Mouse (Mus musculus) forebrain, embryonic 11.5 days (tissue): Measurements from ENCODE around the gene Ksr1. TPM values are rescaled to one million over a fixed set of nuclear protein-coding genes. Genes with fewer than 3 reads are reported as not detected.

Source experiments
- ATAC-seq: fragments of 200-750 bp; cut with Nextera tagmentation; replicated peaks from 2 replicates; pipeline ENCODE4 v1.8.0; 2017; ENCODE audit warnings: moderate TSS enrichment; ENCODE audit not compliant: low FRiP score
- DNase-seq: peaks from one replicate; pipeline ENCODE4 v3.0.0-alpha.2; 2017; ENCODE audit warnings: low spot score
- H3K27ac ChIP-seq: fragments of 300-500 bp; sonication (generic); 2 replicates; pipeline ENCODE4 v1.5.1; 2014; ENCODE audit warnings: low read depth, low read length
- H3K27me3 ChIP-seq: fragments of 300-500 bp; sonication (generic); 2 replicates; pipeline ENCODE4 v1.6.1; 2014; ENCODE audit warnings: mild to moderate bottlenecking, low read length, mixed read lengths; ENCODE audit not compliant: control insufficient read depth, insufficient read depth
- H3K36me3 ChIP-seq: fragments of 300-500 bp; sonication (generic); 2 replicates; pipeline ENCODE4 v1.6.1; 2014; ENCODE audit warnings: mild to moderate bottlenecking, low read length, moderate library complexity, mixed read lengths; ENCODE audit not compliant: control insufficient read depth, insufficient read depth
- H3K4me1 ChIP-seq: fragments of 300-500 bp; sonication (generic); replicated peaks from 2 replicates; pipeline ENCODE4 v1.6.1; 2014; ENCODE audit warnings: low read length, mixed read lengths; ENCODE audit not compliant: control insufficient read depth, insufficient read depth
- H3K4me2 ChIP-seq: fragments of 300-500 bp; sonication (generic); 2 replicates; pipeline ENCODE4 v1.6.1; 2014; ENCODE audit warnings: low read depth, mild to moderate bottlenecking, low read length, moderate library complexity, mixed read lengths; ENCODE audit not compliant: severe bottlenecking
- H3K4me3 ChIP-seq: fragments of 300-500 bp; sonication (generic); 2 replicates; pipeline ENCODE4 v1.5.1; 2014; ENCODE audit warnings: low read depth, low read length
- H3K9ac ChIP-seq: fragments of 300-500 bp; sonication (generic); 2 replicates; pipeline ENCODE4 v1.6.1; 2014; ENCODE audit warnings: low read length
- H3K9me3 ChIP-seq: fragments of 300-500 bp; sonication (generic); 2 replicates; pipeline ENCODE4 v1.6.1; 2016; ENCODE audit warnings: low read length, mixed read lengths; ENCODE audit not compliant: control insufficient read depth
- WGBS: fragments of 180-500 bp; shearing (Covaris S2); extraction: QIAGEN DNeasy Blood & Tissue Kit; methylation state at CpG from one replicate; pipeline ENCODE4 v1.1.7; 2014; 5-methylcytosine and 5-hydroxymethylcytosine counted together
- polyA plus RNA-seq: library from polyadenylated mRNA; unstranded; fragments of >200 nt; fragmentation: Nextera tagmentation; extraction: Ambion mirVana; gene quantifications from 2 replicates; pipeline ENCODE4 v1.2.1, GENCODE M21; 2014

Ksr1 gene
- polyA plus RNA-seq, 1 experiment from 2014 or later, result 5.2 TPM

DNA sequence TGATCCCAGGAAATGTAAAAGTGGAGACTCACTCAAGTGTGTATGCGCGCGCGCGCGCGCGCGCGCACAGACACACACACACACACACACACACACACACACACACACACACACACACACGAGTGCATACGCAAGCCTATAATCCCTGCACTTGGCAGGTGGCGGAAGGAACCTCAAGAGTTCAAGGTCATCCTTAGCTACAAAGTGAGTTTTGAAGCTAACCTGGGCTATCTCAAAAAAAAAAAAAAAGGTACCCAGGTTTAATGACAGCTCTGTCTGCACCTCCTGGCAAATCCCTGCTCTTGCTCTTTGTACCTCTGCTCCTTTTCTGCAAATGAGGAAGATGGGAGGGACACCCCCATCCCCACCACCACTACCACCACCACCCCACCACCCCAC is 11.1 kb downstream of the Ksr1 start:
- ATAC-seq (no peak), DNase-seq (no peak)
- no peaks in the 10 kb centered on the region for H3K9me3 ChIP-seq
- H3K4me3 ChIP-seq, result no peak overlapping the region
- 0 out of 2 replicates have a peak, but pooled peaks cover 5% of the 10 kb centered on the region for H3K4me1 ChIP-seq
- no peak overlapping the region for H3K9ac ChIP-seq
- no peaks in the 10 kb centered on the region for H3K27me3 ChIP-seq
- 96% methylated on average over 13 of the region's 13 CpGs for WGBS
- H3K27ac ChIP-seq, result no peak overlapping the region
- no peak overlapping the region for H3K4me2 ChIP-seq
- no peaks in the 10 kb centered on the region for H3K36me3 ChIP-seq

DNA sequence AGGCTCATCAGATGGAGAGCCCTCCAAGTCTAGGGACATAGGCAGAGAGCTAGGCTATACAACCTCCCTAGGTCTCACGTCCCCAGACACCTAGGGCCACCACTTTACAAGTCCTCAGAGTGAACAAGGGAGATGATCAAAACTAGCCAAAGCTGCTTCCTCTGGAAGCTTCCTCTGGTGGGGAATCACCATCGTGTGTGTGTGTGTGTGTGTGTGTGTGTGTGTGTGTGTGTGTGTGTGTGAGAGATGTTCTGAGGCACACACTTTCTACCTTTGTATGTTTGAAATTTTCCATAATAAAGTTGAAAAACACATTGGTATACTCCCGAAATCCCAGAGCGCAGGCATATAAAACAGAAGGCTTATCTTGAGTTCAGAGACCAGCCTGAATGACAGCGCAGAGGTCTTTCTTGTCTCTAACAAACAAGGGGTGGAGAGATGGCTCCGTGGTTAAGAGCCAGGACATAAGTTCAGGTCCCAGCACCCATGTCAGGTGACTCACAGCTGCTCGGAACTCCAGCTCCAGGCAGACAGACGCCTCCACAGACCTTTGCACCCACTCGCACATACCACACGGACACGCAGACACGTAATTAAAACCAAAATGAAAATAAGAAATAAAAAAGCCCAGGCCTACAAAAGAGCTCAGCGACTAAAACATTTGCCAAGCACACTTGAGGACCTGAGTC is 11.6 kb downstream of the Ksr1 start:
- 88% methylated on average over 13 of the region's 13 CpGs for WGBS
- Histone ChIP-seq H3K4me1 (0 out of 2 replicates have a peak, but pooled peaks cover 5% of the 10 kb centered on the region), H3K36me3 (no peaks in the 10 kb centered on the region), H3K9ac (no peak overlapping the region), H3K27ac (no peak overlapping the region), H3K9me3 (no peaks in the 10 kb centered on the region), H3K4me2 (no peak overlapping the region), H3K4me3 (no peak overlapping the region), H3K27me3 (no peaks in the 10 kb centered on the region)
- ATAC-seq (no peak), DNase-seq (no peak)

DNA sequence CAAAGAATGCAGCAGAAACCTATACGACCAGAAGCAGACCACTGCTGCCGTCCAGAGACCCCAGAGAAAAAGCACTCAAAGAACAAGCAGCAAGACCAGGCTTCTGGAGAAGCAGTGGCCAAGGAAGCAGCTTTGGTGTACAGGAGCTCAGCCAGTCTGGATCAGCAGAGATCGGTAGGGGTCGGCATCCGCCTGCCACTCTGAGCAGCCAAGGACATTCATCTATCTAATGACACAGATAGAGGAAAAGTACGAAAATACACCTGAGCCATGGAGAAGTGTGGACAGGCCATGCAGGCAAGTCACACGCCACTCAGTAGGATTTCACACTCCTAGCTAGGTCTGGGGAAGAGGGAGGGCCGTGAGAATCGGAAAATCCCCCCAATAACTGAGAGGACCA is 12.2 kb downstream of the Ksr1 start:
- no peak overlapping the region for H3K27ac ChIP-seq
- no peak overlapping the region for H3K4me2 ChIP-seq
- 0 out of 2 replicates have a peak, but pooled peaks cover 6% of the 10 kb centered on the region for H3K4me1 ChIP-seq
- H3K27me3 ChIP-seq, result no peaks in the 10 kb centered on the region
- no peak for ATAC-seq
- DNase-seq, result no peak
- no peak overlapping the region for H3K4me3 ChIP-seq
- H3K9me3 ChIP-seq, result no peaks in the 10 kb centered on the region
- H3K9ac ChIP-seq, result no peak overlapping the region
- WGBS, result 82% methylated on average over 9 of the region's 9 CpGs
- H3K36me3 ChIP-seq, result no peaks in the 10 kb centered on the region

DNA sequence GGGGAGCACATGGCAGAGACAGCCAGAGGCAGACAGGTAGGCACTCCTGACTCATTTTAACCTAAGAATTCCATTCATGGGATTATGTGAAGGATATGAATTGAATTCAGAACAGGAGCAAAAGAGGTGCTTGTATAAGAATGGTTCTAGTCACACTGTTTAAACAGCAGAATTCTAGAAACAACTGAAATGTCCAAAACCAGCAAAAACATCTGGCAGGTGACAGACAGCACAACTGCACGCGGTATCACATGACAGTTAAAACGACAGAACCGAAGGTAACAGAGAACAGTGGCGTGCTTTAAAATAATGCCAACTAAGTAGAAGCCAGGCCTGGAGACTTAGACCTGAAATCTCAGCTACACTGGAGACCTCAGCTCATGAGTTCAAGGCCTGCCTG is 13.2 kb downstream of the Ksr1 start:
- ATAC-seq (no peak), DNase-seq (no peak)
- 91% methylated on average over 5 of the region's 5 CpGs for WGBS
- 0 out of 2 replicates have a peak, but pooled peaks cover 6% of the 10 kb centered on the region for H3K4me1 ChIP-seq
- H3K4me2 ChIP-seq, result no peak overlapping the region
- no peaks in the 10 kb centered on the region for H3K36me3 ChIP-seq
- no peaks in the 10 kb centered on the region for H3K27me3 ChIP-seq
- no peaks in the 10 kb centered on the region for H3K9me3 ChIP-seq
- H3K27ac ChIP-seq, result no peak overlapping the region
- no peak overlapping the region for H3K4me3 ChIP-seq
- H3K9ac ChIP-seq, result no peak overlapping the region

DNA sequence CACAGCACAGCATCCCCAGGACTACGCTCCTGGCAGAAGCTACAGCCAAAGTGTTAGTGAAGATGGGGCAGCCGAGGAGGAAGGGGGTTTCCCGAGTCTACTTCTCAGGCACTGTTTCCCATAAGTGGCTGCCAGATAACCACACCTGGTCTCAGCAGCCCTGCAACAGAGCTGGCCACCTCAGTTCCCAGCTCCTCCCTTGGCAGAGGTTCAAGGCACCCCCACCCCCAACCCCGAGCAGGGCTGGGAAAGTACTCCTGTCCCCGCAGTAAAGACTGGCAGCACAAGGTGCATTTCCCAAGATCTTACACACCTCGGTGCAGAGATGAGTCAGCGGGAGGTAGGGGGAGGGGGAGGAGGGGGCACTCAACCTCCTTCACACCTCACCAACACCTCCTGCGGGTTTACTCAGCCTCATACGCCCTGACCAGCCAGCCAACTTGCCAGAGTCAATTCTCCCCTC is 14.2 kb downstream of the Ksr1 start:
- Histone ChIP-seq H3K36me3 (no peaks in the 10 kb centered on the region), H3K27ac (no peak overlapping the region), H3K4me3 (no peak overlapping the region), H3K4me2 (no peak overlapping the region), H3K9me3 (no peaks in the 10 kb centered on the region), H3K27me3 (no peaks in the 10 kb centered on the region), H3K9ac (no peak overlapping the region), H3K4me1 (0 out of 2 replicates have a peak, but pooled peaks cover 6% of the 10 kb centered on the region)
- WGBS, result 71% methylated on average over 9 of the region's 9 CpGs
- DNase-seq, result no peak
- no peak for ATAC-seq

DNA sequence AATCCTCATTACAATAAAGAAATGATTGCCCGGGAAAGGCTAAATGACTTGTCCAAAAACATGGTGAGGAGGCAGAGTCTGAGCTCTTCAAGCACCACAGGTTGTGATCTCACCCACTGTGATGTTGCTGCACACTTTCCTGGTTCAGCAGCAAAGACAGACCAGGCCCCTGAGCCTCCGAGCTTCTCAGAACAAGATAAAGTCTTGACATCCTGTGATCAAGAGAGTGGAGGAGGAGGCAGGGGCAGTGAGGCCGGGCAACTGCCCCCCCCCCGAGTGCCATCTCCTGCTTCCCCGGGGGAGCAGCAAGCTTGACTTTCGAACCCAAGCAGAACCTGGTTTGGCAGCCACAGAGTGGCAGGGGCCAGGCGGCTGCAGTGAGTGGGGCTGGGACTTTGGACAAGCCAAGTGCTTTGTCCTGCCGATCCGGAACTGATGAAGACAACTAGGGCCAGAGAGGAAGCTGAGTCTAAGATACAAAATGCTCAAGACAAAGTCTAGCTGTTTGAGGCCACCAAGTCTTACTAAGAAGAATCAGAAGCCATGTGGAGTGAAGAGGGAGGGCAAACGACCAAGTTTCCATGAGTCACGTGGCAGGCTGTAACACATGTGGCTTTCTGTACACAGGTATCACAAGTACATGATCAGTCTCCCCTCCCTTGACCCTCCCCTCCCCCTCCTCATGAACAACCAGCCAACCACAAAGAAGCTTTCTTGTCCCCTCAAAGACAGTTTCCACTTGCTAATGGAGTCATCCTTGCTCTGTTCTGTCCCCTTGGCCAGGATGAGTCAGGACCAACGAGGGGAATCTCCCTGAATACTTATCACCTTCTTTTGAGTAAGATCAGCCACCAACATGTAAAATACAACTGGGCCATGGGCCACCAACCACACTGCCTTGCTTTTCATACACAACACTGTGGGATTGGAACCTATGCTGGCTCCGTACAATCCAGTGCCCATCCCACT is 16.5 kb downstream of the Ksr1 start:
- WGBS, result 85% methylated on average over 13 of the region's 13 CpGs
- H3K27ac ChIP-seq, result no peak overlapping the region

DNA sequence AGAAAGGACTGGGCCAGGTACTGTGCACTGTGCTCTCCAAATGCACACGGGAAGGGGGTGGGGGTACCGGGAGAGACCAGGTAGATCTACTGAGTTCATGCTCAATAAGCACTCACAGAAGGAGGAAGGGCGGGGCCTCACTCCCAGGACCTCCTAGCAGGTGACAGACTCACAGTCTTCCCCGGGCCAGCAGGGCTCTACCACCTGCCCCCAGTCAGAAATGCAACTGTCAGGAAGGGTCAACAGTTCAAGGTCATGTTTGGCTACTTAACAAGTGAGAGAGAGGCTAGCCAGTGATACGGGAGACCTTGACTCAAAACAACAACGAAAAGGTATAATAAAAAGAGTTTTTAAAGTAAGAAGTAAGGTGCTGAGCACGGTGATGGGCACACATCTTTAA is 18.0 kb downstream of the Ksr1 start:
- Histone ChIP-seq H3K4me3 (no peak overlapping the region), H3K36me3 (no peaks in the 10 kb centered on the region), H3K27ac (no peak overlapping the region), H3K4me2 (no peak overlapping the region), H3K9ac (no peak overlapping the region), H3K4me1 (0 out of 2 replicates have a peak, but pooled peaks cover 2% of the 10 kb centered on the region), H3K9me3 (no peaks in the 10 kb centered on the region), H3K27me3 (no peaks in the 10 kb centered on the region)
- WGBS, result 92% methylated on average over 7 of the region's 7 CpGs
- DNase-seq (no peak), ATAC-seq (no peak)

More for the DNA sequence above, 16.5 kb downstream of the Ksr1 start:
- H3K9me3 ChIP-seq, result no peaks in the 10 kb centered on the region
- ATAC-seq, result no peak
- no peaks in the 10 kb centered on the region for H3K36me3 ChIP-seq
- H3K4me3 ChIP-seq, result no peak overlapping the region
- no peak for DNase-seq
- 0 out of 2 replicates have a peak, but pooled peaks cover 2% of the 10 kb centered on the region for H3K4me1 ChIP-seq
- H3K4me2 ChIP-seq, result no peak overlapping the region
- H3K27me3 ChIP-seq, result no peaks in the 10 kb centered on the region
- H3K9ac ChIP-seq, result no peak overlapping the region

DNA sequence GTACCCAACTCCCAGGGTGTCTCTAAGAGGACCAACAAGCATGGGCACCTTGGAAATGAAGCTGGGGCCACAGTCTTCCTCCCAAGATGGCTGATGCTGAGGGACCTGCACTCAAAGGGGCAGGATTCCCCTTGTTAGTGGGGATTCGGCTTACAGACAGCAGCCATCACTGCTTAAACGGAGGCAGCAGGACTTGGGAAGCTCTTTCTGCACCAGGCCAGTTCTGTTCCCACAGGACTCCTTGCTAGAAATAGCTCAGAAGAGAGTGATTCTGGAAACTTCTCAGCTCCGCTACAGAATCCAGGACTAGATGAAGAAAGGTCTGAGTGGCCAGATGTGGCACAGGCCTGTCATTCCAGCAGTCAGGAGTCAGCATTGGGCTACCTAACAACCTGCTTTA is 19.2 kb downstream of the Ksr1 start:
- WGBS, result 85% methylated on average over 3 of the region's 3 CpGs

More for the DNA sequence above, 19.2 kb downstream of the Ksr1 start:
- no peak overlapping the region for H3K9ac ChIP-seq
- H3K4me2 ChIP-seq, result no peak overlapping the region
- ATAC-seq (no peak), DNase-seq (no peak)
- 0 out of 2 replicates have a peak, but pooled peaks cover 2% of the 10 kb centered on the region for H3K4me1 ChIP-seq
- no peak overlapping the region for H3K27ac ChIP-seq
- H3K4me3 ChIP-seq, result no peak overlapping the region
- H3K27me3 ChIP-seq, result no peaks in the 10 kb centered on the region
- no peaks in the 10 kb centered on the region for H3K9me3 ChIP-seq
- no peaks in the 10 kb centered on the region for H3K36me3 ChIP-seq
